Mouse (Mus musculus) limb, embryonic 13.5 days (tissue): Measurements from ENCODE around the gene Nhp2. TPM values are rescaled to one million over a fixed set of nuclear protein-coding genes. Genes with fewer than 3 reads are reported as not detected.
A peak's percentile ranks its signal among the peaks of the same experiment; 100 is the strongest.

Source experiments
- ATAC-seq: fragments of 200-750 bp; cut with Nextera tagmentation; 2 replicates; pipeline ENCODE4 v1.8.0; 2017; ENCODE audit warnings: low read depth, moderate number of reproducible peaks, moderate TSS enrichment; ENCODE audit not compliant: low FRiP score
- H3K27ac ChIP-seq: fragments of 300-500 bp; sonication (generic); 2 replicates; pipeline ENCODE4 v1.5.1; 2015; ENCODE audit warnings: inconsistent platforms, mild to moderate bottlenecking, moderate library complexity
- H3K27me3 ChIP-seq: fragments of 300-500 bp; sonication (generic); 2 replicates; pipeline ENCODE4 v1.6.1; 2015; ENCODE audit warnings: mild to moderate bottlenecking, inconsistent platforms
- H3K36me3 ChIP-seq: fragments of 300-500 bp; sonication (generic); 2 replicates; pipeline ENCODE4 v1.6.1; 2015; ENCODE audit warnings: inconsistent platforms, mild to moderate bottlenecking, moderate library complexity
- H3K4me1 ChIP-seq: fragments of 300-500 bp; sonication (generic); 2 replicates; pipeline ENCODE4 v1.6.1; 2015; ENCODE audit warnings: inconsistent platforms
- H3K4me2 ChIP-seq: fragments of 300-500 bp; sonication (generic); replicated peaks from 2 replicates; pipeline ENCODE4 v1.6.1; 2015; ENCODE audit warnings: inconsistent platforms, mild to moderate bottlenecking, moderate library complexity
- H3K4me3 ChIP-seq: fragments of 300-500 bp; sonication (generic); 2 replicates; pipeline ENCODE4 v1.5.1; 2015; ENCODE audit warnings: moderate library complexity, mild to moderate bottlenecking, inconsistent platforms
- H3K9ac ChIP-seq: fragments of 300-500 bp; sonication (generic); 2 replicates; pipeline ENCODE4 v1.6.1; 2015; ENCODE audit warnings: mild to moderate bottlenecking, inconsistent platforms
- H3K9me3 ChIP-seq: fragments of 300-500 bp; sonication (generic); 2 replicates; pipeline ENCODE4 v1.6.1; 2016; ENCODE audit warnings: inconsistent platforms
- WGBS: fragments of 180-500 bp; shearing (Covaris S2); methylation state at CpG from one replicate; pipeline ENCODE4 v1.1.7; 2015; 5-methylcytosine and 5-hydroxymethylcytosine counted together
- polyA plus RNA-seq: library from polyadenylated mRNA; unstranded; fragments of >200 nt; fragmentation: Nextera tagmentation; extraction: Ambion mirVana; gene quantifications from 2 replicates; pipeline ENCODE4 v1.2.1, GENCODE M21; 2015

Nhp2 gene
- polyA plus RNA-seq, 1 experiment from 2014 or later: 129 TPM

- Histone ChIP-seq H3K4me3 (no peak overlapping the region), H3K4me1 (peaks cover 17% of the 10 kb centered on the region), H3K4me2 (no peak overlapping the region), H3K9me3 (0 out of 2 replicates have a peak, but pooled peaks cover 4% of the 10 kb centered on the region), H3K27me3 (no peaks in the 10 kb centered on the region), H3K9ac (no peak overlapping the region), H3K36me3 (peaks cover 91% of the 10 kb centered on the region), H3K27ac (no peak overlapping the region)
- no peak for ATAC-seq
Observed at GRCm38 (mm10) chr11:51590002-51590401, 29.5 kb upstream of the Nhp2 start.

GRCm38 (mm10) chr11:51591168-51591567, 28.4 kb upstream of the Nhp2 start:
- 0 out of 2 replicates have a peak, but pooled peaks cover 4% of the 10 kb centered on the region for H3K9me3 ChIP-seq
- peaks cover 99% of the 10 kb centered on the region for H3K36me3 ChIP-seq
- no peak overlapping the region for H3K4me3 ChIP-seq
- H3K4me1 ChIP-seq: peaks cover 5% of the 10 kb centered on the region; the same call in 1 of the 2 replicates
- no peak overlapping the region; the same call in 1 of the 2 replicates for H3K27ac ChIP-seq
- WGBS: 76% methylated on average over 7 of the region's 7 CpGs
- no peak overlapping the region for H3K9ac ChIP-seq
- ATAC-seq: no peak
- H3K4me2 ChIP-seq: no peak overlapping the region
- H3K27me3 ChIP-seq: no peaks in the 10 kb centered on the region

GRCm38 (mm10) chr11:51591915-51592314, 27.6 kb upstream of the Nhp2 start:
- H3K27ac ChIP-seq: no peak overlapping the region
- no peak overlapping the region for H3K9ac ChIP-seq
- H3K9me3 ChIP-seq: 0 out of 2 replicates have a peak, but pooled peaks cover 4% of the 10 kb centered on the region
- ATAC-seq: no peak
- H3K36me3 ChIP-seq: peaks cover 99% of the 10 kb centered on the region
- 90% methylated on average over 7 of the region's 7 CpGs for WGBS
- H3K4me3 ChIP-seq: no peak overlapping the region
- H3K27me3 ChIP-seq: no peaks in the 10 kb centered on the region
- H3K4me1 ChIP-seq: no peaks in the 10 kb centered on the region
- H3K4me2 ChIP-seq: no peak overlapping the region

GRCm38 (mm10) chr11:51593368-51593767, 26.2 kb upstream of the Nhp2 start:
- Histone ChIP-seq H3K9ac (no peak overlapping the region), H3K36me3 (peaks cover 99% of the 10 kb centered on the region), H3K4me1 (no peaks in the 10 kb centered on the region), H3K9me3 (0 out of 2 replicates have a peak, but pooled peaks cover 4% of the 10 kb centered on the region), H3K4me3 (no peak overlapping the region), H3K27ac (no peak overlapping the region), H3K4me2 (no peak overlapping the region), H3K27me3 (no peaks in the 10 kb centered on the region)
- no peak for ATAC-seq
- WGBS: 89% methylated on average over 4 of the region's 4 CpGs

DNA sequence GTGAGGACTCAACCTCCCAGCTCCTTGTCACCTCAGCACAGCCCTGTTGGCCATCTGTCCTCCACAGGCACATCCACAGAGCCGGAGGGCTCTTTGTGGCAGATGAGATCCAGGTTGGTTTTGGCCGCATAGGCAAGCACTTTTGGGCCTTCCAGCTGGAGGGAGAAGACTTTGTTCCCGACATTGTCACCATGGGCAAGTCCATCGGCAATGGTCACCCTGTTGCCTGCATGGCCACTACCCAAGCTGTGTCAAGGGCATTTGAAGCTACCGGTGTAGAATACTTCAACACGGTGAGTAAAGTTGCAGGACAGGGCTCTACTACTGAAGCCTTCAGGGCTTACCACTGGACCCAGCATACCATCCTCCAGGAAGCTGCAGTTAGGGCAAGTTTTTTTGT, 25.7 kb upstream of the Nhp2 start:
- H3K9me3 ChIP-seq: 0 out of 2 replicates have a peak, but pooled peaks cover 3% of the 10 kb centered on the region
- H3K27ac ChIP-seq: no peak overlapping the region
- no peaks in the 10 kb centered on the region for H3K4me1 ChIP-seq
- no peak overlapping the region for H3K4me2 ChIP-seq
- H3K4me3 ChIP-seq: no peak overlapping the region
- peaks cover 99% of the 10 kb centered on the region for H3K36me3 ChIP-seq
- no peak for ATAC-seq
- H3K27me3 ChIP-seq: no peaks in the 10 kb centered on the region
- no peak overlapping the region for H3K9ac ChIP-seq
- 86% methylated on average over 6 of the region's 6 CpGs for WGBS

- peaks cover 99% of the 10 kb centered on the region for H3K36me3 ChIP-seq
- no peak overlapping the region for H3K9ac ChIP-seq
- no peak for ATAC-seq
- H3K4me3 ChIP-seq: no peak overlapping the region
- H3K27ac ChIP-seq: no peak overlapping the region
- 81% methylated on average over 3 of the region's 3 CpGs for WGBS
- H3K27me3 ChIP-seq: no peaks in the 10 kb centered on the region
- no peaks in the 10 kb centered on the region for H3K4me1 ChIP-seq
- no peaks in the 10 kb centered on the region for H3K9me3 ChIP-seq
- H3K4me2 ChIP-seq: no peak overlapping the region
Observed at GRCm38 (mm10) chr11:51594715-51595350, 24.7 kb upstream of the Nhp2 start.

DNA sequence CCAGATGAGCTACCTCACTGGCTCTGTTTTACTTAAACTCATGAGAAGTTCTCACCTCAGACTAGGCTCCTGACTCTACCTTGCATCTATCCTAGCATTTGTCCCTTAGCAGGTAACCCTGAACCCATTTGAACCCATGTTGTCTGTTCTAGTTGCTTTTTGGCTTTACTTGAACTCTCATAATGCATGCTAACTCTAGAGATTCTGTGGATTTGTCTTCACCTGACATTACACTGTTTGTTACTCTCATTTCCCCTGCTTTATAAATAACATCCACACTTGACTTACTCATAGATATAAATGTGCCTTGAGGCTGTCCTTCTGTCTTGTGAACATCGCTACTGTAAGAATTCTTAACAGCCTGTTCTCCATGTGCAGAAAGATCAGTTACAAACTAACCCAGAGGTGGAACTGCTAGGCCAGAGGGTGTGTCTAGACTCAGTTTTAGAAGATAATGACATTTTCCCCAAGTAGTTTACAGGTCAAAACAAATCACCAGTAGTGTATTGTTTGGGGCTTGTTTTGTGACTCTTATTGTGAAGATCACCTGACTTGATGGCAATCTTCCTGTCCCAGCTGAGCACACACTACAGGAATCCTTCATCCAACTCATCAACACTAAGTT, 24.0 kb upstream of the Nhp2 start:
- no peak for ATAC-seq
- no peaks in the 10 kb centered on the region for H3K27me3 ChIP-seq
- H3K9ac ChIP-seq: no peak overlapping the region
- H3K27ac ChIP-seq: no peak overlapping the region
- H3K4me3 ChIP-seq: no peak overlapping the region
- H3K36me3 ChIP-seq: peaks cover 99% of the 10 kb centered on the region
- H3K4me2 ChIP-seq: no peak overlapping the region
- WGBS: 94% methylated on average over 1 of the region's 1 CpGs
- H3K9me3 ChIP-seq: no peaks in the 10 kb centered on the region
- H3K4me1 ChIP-seq: no peaks in the 10 kb centered on the region

- no peak overlapping the region for H3K4me3 ChIP-seq
- 81% methylated on average over 2 of the region's 2 CpGs for WGBS
- no peak for ATAC-seq
- no peak overlapping the region for H3K4me2 ChIP-seq
- no peaks in the 10 kb centered on the region for H3K9me3 ChIP-seq
- no peak overlapping the region for H3K27ac ChIP-seq
- peaks cover 99% of the 10 kb centered on the region for H3K36me3 ChIP-seq
- peaks cover 17% of the 10 kb centered on the region for H3K4me1 ChIP-seq
- H3K9ac ChIP-seq: no peak overlapping the region
- no peaks in the 10 kb centered on the region for H3K27me3 ChIP-seq
Observed at GRCm38 (mm10) chr11:51597553-51597952, 22.0 kb upstream of the Nhp2 start.

DNA sequence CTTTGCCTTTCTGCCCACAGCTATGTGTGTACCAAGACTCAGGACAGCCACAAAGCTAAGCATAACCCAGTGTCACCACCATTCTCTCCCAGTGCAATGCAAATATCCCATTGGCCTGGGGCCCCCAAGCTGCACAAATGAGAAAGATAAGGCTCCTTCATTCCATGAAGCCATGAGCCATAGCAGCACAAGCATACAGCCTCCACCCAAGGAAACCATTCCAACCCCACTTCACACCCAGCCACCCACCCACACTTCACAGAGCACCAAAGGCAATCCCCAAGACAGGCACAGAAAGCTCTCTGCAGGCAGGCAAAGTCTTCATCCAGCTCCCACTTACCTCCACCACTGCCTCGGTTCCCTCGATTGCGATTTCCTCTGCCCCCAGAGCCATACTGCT, 17.3 kb upstream of the Nhp2 start:
- peak overlapping the region; percentile 35; the same call in 1 of the 2 replicates for H3K9ac ChIP-seq
- H3K27ac ChIP-seq: no peak overlapping the region
- H3K27me3 ChIP-seq: no peaks in the 10 kb centered on the region
- peaks cover 46% of the 10 kb centered on the region for H3K4me1 ChIP-seq
- H3K4me2 ChIP-seq: 0 out of 2 replicates have a peak overlapping the region, but pooled peaks have one; percentile 16
- no peak overlapping the region; the same call in 1 of the 2 replicates for H3K4me3 ChIP-seq
- ATAC-seq: no peak
- H3K36me3 ChIP-seq: peaks cover 85% of the 10 kb centered on the region
- no peaks in the 10 kb centered on the region for H3K9me3 ChIP-seq
- 93% methylated on average over 3 of the region's 3 CpGs for WGBS

- Histone ChIP-seq H3K9ac (peak overlapping the region; percentile 100), H3K27ac (peak overlapping the region; percentile 94), H3K9me3 (no peaks in the 10 kb centered on the region), H3K4me1 (peaks cover 51% of the 10 kb centered on the region), H3K4me2 (peak overlapping the region; percentile 93), H3K27me3 (no peaks in the 10 kb centered on the region), H3K4me3 (peak overlapping the region; percentile 95), H3K36me3 (peaks cover 49% of the 10 kb centered on the region)
- peak; percentile 76 for ATAC-seq
- WGBS: under 1% methylated on average over 76 of the region's 81 CpGs
Observed at GRCm38 (mm10) chr11:51605602-51606446, 13.7 kb upstream of the Nhp2 start.

- Histone ChIP-seq H3K9me3 (no peaks in the 10 kb centered on the region), H3K9ac (peak within 1 kb of the TSS; percentile 100), H3K4me3 (peak within 1 kb of the TSS; percentile 95), H3K36me3 (peaks cover 42% of the 10 kb centered on the region), H3K27me3 (no peaks in the 10 kb centered on the region), H3K27ac (peak within 1 kb of the TSS; percentile 94), H3K4me2 (peak within 1 kb of the TSS; percentile 93), H3K4me1 (peaks cover 44% of the 10 kb centered on the region)
- WGBS: under 1% methylated on average over 91 of the region's 91 CpGs
- peak; percentile 93 for ATAC-seq
Observed at GRCm38 (mm10) chr11:51606447-51607095, 13.0 kb upstream of the Nhp2 start, which contains the start of gene Hnrnpab. Gene Hnrnpab, minus strand, starts transcription at chr11:51606847.
